Comparison of ENCODE assay signal across 7 mouse cellular contexts in genomic region chr7:118597201-118597600, GRCm38 (mm10). TPM values are rescaled to one million over a fixed set of nuclear protein-coding genes. Genes with fewer than 3 reads are reported as not detected.
A peak's percentile ranks its signal among the peaks of the same experiment; 100 is the strongest.
DNase-seq lines count a peak whose midpoint lies in the region; ATAC-seq and TF ChIP-seq lines count a peak whose summit lies in the region.

Gene Tmc5, plus strand, starts transcription at chr7:118597297.

- no peak within 1 kb of the TSS for H3K27ac ChIP-seq in hindbrain, embryonic 12.5 days
- no peak within 1 kb of the TSS for H3K27ac ChIP-seq in midbrain, embryonic 14.5 days (replicated peaks; ENCODE audit: low read depth, low read length)

- TF ChIP-seq CTCF in E14TG2a.4 (conservative IDR thresholded peaks at IDR 0.05; ENCODE audit: low read length), result no peak

- peak within 1 kb of the TSS; percentile 46; the same call in 1 of the 2 replicates for H3K9ac ChIP-seq in hindbrain, embryonic 12.5 days
- H3K9ac ChIP-seq in midbrain, embryonic 14.5 days (replicated peaks; ENCODE audit: low read length), result peak within 1 kb of the TSS; percentile 37; the same call in 1 of the 2 replicates

- no peaks in the 10 kb centered on the region for H3K36me3 ChIP-seq in E14TG2a.4 (ENCODE audit: insufficient read depth, low read length)
- no peaks in the 10 kb centered on the region for H3K36me3 ChIP-seq in hindbrain, embryonic 12.5 days
- H3K36me3 ChIP-seq in midbrain, embryonic 14.5 days (ENCODE audit: control insufficient read depth, insufficient read depth, low read length), result no peaks in the 10 kb centered on the region

- WGBS in hindbrain, embryonic 12.5 days, result 3% methylated on average over 23 of the region's 23 CpGs
- 5% methylated on average over 23 of the region's 23 CpGs for WGBS in midbrain, embryonic 14.5 days

- peaks cover 34% of the 10 kb centered on the region for H3K27me3 ChIP-seq in E14TG2a.4 (ENCODE audit: insufficient read depth, low read length)
- peaks cover 29% of the 10 kb centered on the region for H3K27me3 ChIP-seq in hindbrain, embryonic 12.5 days
- peaks cover 12% of the 10 kb centered on the region; the same call in 1 of the 2 replicates for H3K27me3 ChIP-seq in midbrain, embryonic 14.5 days (ENCODE audit: control insufficient read depth, insufficient read depth, low read length)

- H3K4me3 ChIP-seq in E14TG2a.4 (replicated peaks; ENCODE audit: low read length), result peak within 1 kb of the TSS; percentile 69
- peak within 1 kb of the TSS; percentile 25 for H3K4me3 ChIP-seq in hindbrain, embryonic 12.5 days
- peak within 1 kb of the TSS; percentile 20 for H3K4me3 ChIP-seq in midbrain, embryonic 14.5 days (replicated peaks; ENCODE audit: low read depth, low read length)

- no peak for ATAC-seq in hindbrain, embryonic 12.5 days (ENCODE audit: low FRiP score)
- ATAC-seq in midbrain, embryonic 14.5 days (ENCODE audit: low FRiP score, low TSS enrichment), result no peak

- H3K4me1 ChIP-seq in E14TG2a.4 (replicated peaks; ENCODE audit: low read depth, low read length), result peaks cover 55% of the 10 kb centered on the region
- peaks cover 44% of the 10 kb centered on the region for H3K4me1 ChIP-seq in hindbrain, embryonic 12.5 days
- H3K4me1 ChIP-seq in midbrain, embryonic 14.5 days (ENCODE audit: control insufficient read depth, insufficient read depth, low read length), result peaks cover 30% of the 10 kb centered on the region

- DNase-seq in ES-CJ7 (ENCODE audit: low read depth, low spot score), result peak; percentile 53
- peak; percentile 31 for DNase-seq in midbrain, embryonic 14.5 days
- no peak for DNase-seq in right cerebral cortex, adult 18-20 months
- DNase-seq in cerebellum, postnatal 14 days, result no peak
- DNase-seq in cerebellum, adult 9-11 months, result no peak

- H3K9me3 ChIP-seq in E14TG2a.4 (ENCODE audit: low read length), result no peaks in the 10 kb centered on the region
- H3K9me3 ChIP-seq in hindbrain, embryonic 12.5 days (replicated peaks), result no peaks in the 10 kb centered on the region
- H3K9me3 ChIP-seq in midbrain, embryonic 14.5 days (ENCODE audit: control insufficient read depth, low read length), result no peaks in the 10 kb centered on the region

- peak within 1 kb of the TSS; percentile 62 for H3K4me2 ChIP-seq in hindbrain, embryonic 12.5 days (replicated peaks)
- peak within 1 kb of the TSS; percentile 55 for H3K4me2 ChIP-seq in midbrain, embryonic 14.5 days (ENCODE audit: low read length)

RNA-seq across cellular contexts. Expression of gene Tmc5, which starts in this region (rescaled TPM):
- polyA plus RNA-seq in hindbrain, embryonic 12.5 days (2016; fragmentation: Nextera tagmentation; extraction: Ambion mirVana), result 0.10 and 0.55 TPM in 2 replicates
- 0.15 and 0.28 TPM in 2 replicates for polyA plus RNA-seq in midbrain, embryonic 14.5 days (2014; fragmentation: Nextera tagmentation; extraction: Ambion mirVana)

Comparison
In these comparisons a context has a peak if more than half of its experiments do, and no peak if none do; other contexts are left out.
1. Peak in DNase-seq, H3K4me3 ChIP-seq, H3K9ac ChIP-seq and H3K4me2 ChIP-seq in midbrain, embryonic 14.5 days; RNA of the gene not detected or under 1 TPM.